Mouse (Mus musculus) B cell, adult 2 months (primary cell): ENCODE results near the gene Pdyn.

Source experiments
- DNase-seq, 2 experiments: peaks; one replicate each; pipeline ENCODE4 v3.0.0; 2022

The Pdyn gene

DNA sequence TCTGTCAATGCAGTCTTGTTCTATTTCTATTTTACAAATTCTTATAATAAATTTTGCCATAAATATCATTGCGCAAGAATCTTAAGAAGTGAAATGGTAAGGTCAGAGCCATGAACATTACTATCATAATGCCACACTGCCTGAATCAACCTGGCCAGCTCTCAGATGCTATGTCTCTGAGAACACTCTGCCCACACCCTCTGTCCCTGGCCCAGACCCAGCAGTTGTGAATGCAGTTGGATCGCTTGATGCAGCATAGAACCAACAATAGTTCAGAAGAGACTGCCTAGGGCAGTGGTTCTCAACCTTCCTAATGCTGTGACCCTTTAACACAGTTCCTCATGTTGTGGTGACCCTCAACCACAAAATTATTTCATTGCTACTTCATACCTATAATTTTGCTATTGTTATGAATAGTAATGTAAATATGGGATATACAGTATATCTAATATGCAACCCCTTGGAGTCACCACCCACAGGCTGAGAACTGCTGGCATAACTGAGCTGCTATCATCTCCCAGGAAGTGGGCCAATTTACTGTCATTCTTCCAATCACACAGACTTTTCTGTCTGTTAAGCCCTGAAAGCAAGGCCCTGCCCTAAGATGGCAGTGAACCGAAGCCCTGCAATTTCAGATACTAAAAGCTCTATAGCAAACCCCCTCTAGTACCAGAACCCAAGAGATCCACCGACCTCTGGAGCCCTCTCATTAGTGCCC is 45.3 kb downstream of the Pdyn start:
- DNase-seq = no peak

DNA sequence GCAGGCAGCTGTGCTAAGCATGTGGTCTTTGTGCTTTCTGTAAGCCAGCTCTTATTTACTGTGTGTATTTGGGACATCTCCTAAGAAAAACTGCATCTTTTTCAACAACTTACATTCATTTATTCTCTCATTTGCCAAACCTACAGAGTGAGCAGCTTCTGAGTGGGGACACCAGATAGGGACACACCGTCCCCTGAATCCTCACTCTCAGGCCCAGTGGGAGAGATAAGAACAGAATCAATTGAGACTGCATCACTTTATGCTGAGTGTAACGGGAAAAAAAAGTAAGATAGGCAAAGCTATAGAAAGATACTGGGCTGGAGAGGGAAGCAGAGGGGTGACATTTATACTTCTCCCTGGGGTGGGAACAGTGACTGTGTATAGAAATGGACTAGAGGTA is 46.0 kb downstream of the Pdyn start:
- DNase-seq = no peak

DNA sequence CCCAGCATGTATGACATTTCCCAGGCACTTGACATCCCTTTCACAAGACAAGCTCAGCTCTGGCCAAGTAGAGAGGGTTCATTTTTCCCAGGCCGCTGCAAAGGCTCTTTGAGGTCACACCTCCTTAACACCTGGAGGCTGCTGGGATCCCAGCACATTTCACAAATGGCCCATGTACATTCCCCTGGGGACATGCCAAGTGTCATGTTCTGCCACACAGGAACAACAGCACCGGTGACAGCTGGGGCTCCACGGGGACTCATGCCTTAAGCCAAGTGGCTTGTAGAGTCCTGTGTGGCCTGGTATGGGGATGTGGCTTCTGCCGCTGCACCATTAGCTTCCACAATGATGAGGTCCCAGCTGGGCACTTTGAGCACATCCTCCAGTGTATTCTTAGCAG is 47.0 kb downstream of the Pdyn start:
- no peak for DNase-seq
